Mouse (Mus musculus): ENCODE measurements around the gene Olfr592.

GRCm38 (mm10) chr7:103211562-103211961 lies 27.0 kb downstream of the Olfr592 start, which contains the start of gene Olfr593:
- TF ChIP-seq CTCF (IDR thresholded peaks at IDR 0.05; ENCODE audit: insufficient read depth, low read length) (no peak), POLR2A (IDR thresholded peaks at IDR 0.05; ENCODE audit: borderline replicate concordance, extremely low read depth, low read depth, low read length) (no peak)

Measured in lung, adult 2 months (tissue).